Mouse (Mus musculus): ENCODE results near the gene Tet2.

GRCm38 (mm10) chr3:133545304-133545666 is 346 bp upstream of the Tet2 start:
- TF ChIP-seq CTCF (IDR thresholded peaks at IDR 0.05; ENCODE audit: insufficient read depth, low read length), result no peak
- no peak for TF ChIP-seq POLR2A (IDR thresholded peaks at IDR 0.05; ENCODE audit: borderline replicate concordance, extremely low read depth, low read depth, low read length)

All from lung, adult 2 months (tissue).